Comparison of ENCODE assay signal across 8 mouse cellular contexts in genomic region chr3:142560296-142560948, GRCm38 (mm10). TPM values are rescaled to one million over a fixed set of nuclear protein-coding genes. Genes with fewer than 3 reads are reported as not detected.
DNase-seq lines count a peak whose midpoint lies in the region; ATAC-seq and TF ChIP-seq lines count a peak whose summit lies in the region.

No protein-coding gene starts in this region.

- peak overlapping the region; percentile 21; the same call in 1 of the 2 replicates for H3K4me2 ChIP-seq in forebrain, postnatal 0 days (ENCODE audit: low read depth)
- H3K4me2 ChIP-seq in lung, embryonic 14.5 days, result peak overlapping the region; percentile 61

- no peak overlapping the region for H3K9ac ChIP-seq in forebrain, postnatal 0 days
- H3K9ac ChIP-seq in lung, embryonic 14.5 days, result peak overlapping the region; percentile 4

- H3K9me3 ChIP-seq in forebrain, postnatal 0 days (ENCODE audit: low read length), result no peaks in the 10 kb centered on the region
- H3K9me3 ChIP-seq in lung, embryonic 14.5 days (ENCODE audit: low read depth, low read length), result no peaks in the 10 kb centered on the region

- peak; percentile 89 for DNase-seq in MEL-GATA-1-ER (ENCODE audit: extremely low read depth, low read depth)
- peak; percentile 75 for DNase-seq in cerebellum, adult 2 months
- peak; percentile 77 for DNase-seq in forebrain, postnatal 0 days
- peak; percentile 90 for DNase-seq in heart, postnatal 4 days
- DNase-seq in layer of hippocampus, adult 2 months (ENCODE audit: low spot score in 2 of 2), result peak; percentile 58 to 72
- peak; percentile 93 for DNase-seq in lung, embryonic 14.5 days
- DNase-seq in thymus, adult 18-20 months, result peak; percentile 77 to 86

- H3K27me3 ChIP-seq in cerebellum, adult 2 months (ENCODE audit: control insufficient read depth, insufficient read depth, low read length), result no peaks in the 10 kb centered on the region; the same call in 1 of the 2 replicates
- H3K27me3 ChIP-seq in forebrain, postnatal 0 days (ENCODE audit: insufficient read depth, low read length), result no peaks in the 10 kb centered on the region
- no peaks in the 10 kb centered on the region for H3K27me3 ChIP-seq in lung, embryonic 14.5 days (ENCODE audit: insufficient read depth, low read length)

- WGBS in cerebellum, adult 2 months, result 8% methylated on average over 12 of the region's 12 CpGs
- 13% methylated on average over 12 of the region's 12 CpGs for WGBS in forebrain, postnatal 0 days
- WGBS in lung, embryonic 14.5 days, result 12% methylated on average over 12 of the region's 12 CpGs

- H3K4me3 ChIP-seq in cerebellum, adult 2 months (replicated peaks; ENCODE audit: insufficient read depth, low read depth, low read length), result no peak overlapping the region
- no peak overlapping the region for H3K4me3 ChIP-seq in forebrain, postnatal 0 days (ENCODE audit: low read depth, low read length)
- peak overlapping the region; percentile 58 for H3K4me3 ChIP-seq in layer of hippocampus, adult 2 months
- H3K4me3 ChIP-seq in lung, embryonic 14.5 days (ENCODE audit: low read depth, low read length), result peak overlapping the region; percentile 38

- no peak overlapping the region for H3K27ac ChIP-seq in cerebellum, adult 2 months (ENCODE audit: insufficient read depth, low read length)
- H3K27ac ChIP-seq in forebrain, postnatal 0 days (ENCODE audit: low read depth, low read length), result no peak overlapping the region; the same call in 1 of the 2 replicates
- H3K27ac ChIP-seq in layer of hippocampus, adult 2 months, result peak overlapping the region; percentile 81
- peak overlapping the region; percentile 38; the same call in 1 of the 2 replicates for H3K27ac ChIP-seq in lung, embryonic 14.5 days (ENCODE audit: low read depth)

- H3K36me3 ChIP-seq in forebrain, postnatal 0 days (ENCODE audit: insufficient read depth), result no peaks in the 10 kb centered on the region
- no peaks in the 10 kb centered on the region for H3K36me3 ChIP-seq in lung, embryonic 14.5 days (ENCODE audit: insufficient read depth)

- TF ChIP-seq POLR2A in cerebellum, adult 2 months (IDR thresholded peaks at IDR 0.05; ENCODE audit: borderline replicate concordance, insufficient read depth, low read length), result no peak

- ATAC-seq in forebrain, postnatal 0 days, result peak; percentile 85
- ATAC-seq in lung, embryonic 14.5 days (ENCODE audit: insufficient read depth), result peak; percentile 93
- ATAC-seq in neutrophil, adult 5-6 weeks (ENCODE audit: extremely low read depth, insufficient number of reproducible peaks, low FRiP score, poor library complexity, severe bottlenecking), result peak; percentile 95

- TF ChIP-seq CTCF in cerebellum, adult 2 months (IDR thresholded peaks at IDR 0.05; ENCODE audit: borderline replicate concordance, insufficient read depth, low read depth, low read length), result peak; percentile 90
- peak; percentile 87 for TF ChIP-seq CTCF in forebrain, postnatal 0 days (IDR thresholded peaks at IDR 0.05; ENCODE audit: low read depth)
- peak; percentile 98 for TF ChIP-seq CTCF in layer of hippocampus, adult 2 months (conservative IDR thresholded peaks at IDR 0.05)
- TF ChIP-seq CTCF in lung, embryonic 14.5 days (IDR thresholded peaks at IDR 0.05; ENCODE audit: low read depth), result peak; percentile 99

- no peaks in the 10 kb centered on the region for H3K4me1 ChIP-seq in cerebellum, adult 2 months (ENCODE audit: control insufficient read depth, insufficient read depth, low read length)
- H3K4me1 ChIP-seq in forebrain, postnatal 0 days (ENCODE audit: insufficient read depth), result no peaks in the 10 kb centered on the region
- H3K4me1 ChIP-seq in lung, embryonic 14.5 days (ENCODE audit: insufficient read depth), result no peaks in the 10 kb centered on the region

RNA-seq across cellular contexts. Expression of gene Gbp3, which starts 0.6 kb away (rescaled TPM):
- 5.4 and 8.5 TPM in 2 replicates for polyA plus RNA-seq in cerebellum, adult 2 months (2012; rRNA removed)
- 2.6 and 5.0 TPM in 2 replicates for total RNA-seq in forebrain, postnatal 0 days (2014; rRNA removed)
- 2.7 and 3.1 TPM in 2 replicates for polyA plus RNA-seq in forebrain, postnatal 0 days (2015; fragmentation: Nextera tagmentation; extraction: Ambion mirVana)
- total RNA-seq in heart, postnatal 4 days (2021), result 1 to 10 TPM; 5.8 to 9.1 TPM
- 1 to 10 TPM; 3.3 to 4.8 TPM for total RNA-seq in layer of hippocampus, adult 2 months (2021)
- polyA plus RNA-seq in lung, embryonic 14.5 days (2014; fragmentation: Nextera tagmentation; extraction: Ambion mirVana), result 1.3 and 1.6 TPM in 2 replicates
- total RNA-seq in neutrophil, adult 5-6 weeks (2017), result 39.9 and 50.7 TPM in 2 replicates

RNA-seq across cellular contexts. Expression of gene Gbp7, which starts 30.3 kb away (rescaled TPM):
- polyA plus RNA-seq in cerebellum, adult 2 months (2012; rRNA removed), result 1.5 and 1.7 TPM in 2 replicates
- 1.9 and 3.0 TPM in 2 replicates for total RNA-seq in forebrain, postnatal 0 days (2014; rRNA removed)
- polyA plus RNA-seq in forebrain, postnatal 0 days (2015; fragmentation: Nextera tagmentation; extraction: Ambion mirVana), result 1.4 and 2.5 TPM in 2 replicates
- total RNA-seq in heart, postnatal 4 days (2021), result 1 to 10 TPM; 5.3 to 5.6 TPM
- 1 to 10 TPM; 2.6 to 3.3 TPM for total RNA-seq in layer of hippocampus, adult 2 months (2021)
- 3.2 and 3.6 TPM in 2 replicates for polyA plus RNA-seq in lung, embryonic 14.5 days (2014; fragmentation: Nextera tagmentation; extraction: Ambion mirVana)
- 33.4 and 36.9 TPM in 2 replicates for total RNA-seq in neutrophil, adult 5-6 weeks (2017)

RNA-seq across cellular contexts. Expression of gene Gbp2b, which starts 34.2 kb away (rescaled TPM):
- not detected in 2 replicates for polyA plus RNA-seq in cerebellum, adult 2 months (2012; rRNA removed)
- total RNA-seq in forebrain, postnatal 0 days (2014; rRNA removed), result not detected in 2 replicates
- polyA plus RNA-seq in forebrain, postnatal 0 days (2015; fragmentation: Nextera tagmentation; extraction: Ambion mirVana), result not detected in 2 replicates
- under 1 TPM in 1 of 2 experiments, not detected in 1; 0.09 TPM for total RNA-seq in heart, postnatal 4 days (2021)
- total RNA-seq in layer of hippocampus, adult 2 months (2021), result not detected
- polyA plus RNA-seq in lung, embryonic 14.5 days (2014; fragmentation: Nextera tagmentation; extraction: Ambion mirVana), result not detected in 2 replicates
- not detected in 2 replicates for total RNA-seq in neutrophil, adult 5-6 weeks (2017)

RNA-seq across cellular contexts. Expression of gene Gbp2, which starts 60.0 kb away (rescaled TPM):
- 2.5 and 3.3 TPM in 2 replicates for polyA plus RNA-seq in cerebellum, adult 2 months (2012; rRNA removed)
- 1.5 and 2.1 TPM in 2 replicates for total RNA-seq in forebrain, postnatal 0 days (2014; rRNA removed)
- polyA plus RNA-seq in forebrain, postnatal 0 days (2015; fragmentation: Nextera tagmentation; extraction: Ambion mirVana), result 1.1 and 1.5 TPM in 2 replicates
- total RNA-seq in heart, postnatal 4 days (2021), result 1 to 10 TPM; 4.5 to 5.5 TPM
- 1 to 10 TPM; 1.8 to 2.3 TPM for total RNA-seq in layer of hippocampus, adult 2 months (2021)
- polyA plus RNA-seq in lung, embryonic 14.5 days (2014; fragmentation: Nextera tagmentation; extraction: Ambion mirVana), result 1.8 and 2.8 TPM in 2 replicates
- total RNA-seq in neutrophil, adult 5-6 weeks (2017), result 79.4 and 83.7 TPM in 2 replicates

Comparison
In these comparisons a context has a peak if more than half of its experiments do, and no peak if none do; other contexts are left out.
1. H3K27ac ChIP-seq: peak in layer of hippocampus, adult 2 months (single experiment) and lung, embryonic 14.5 days (single experiment); none in cerebellum, adult 2 months (single experiment) and forebrain, postnatal 0 days (single experiment).
2. H3K4me3 ChIP-seq: peak in layer of hippocampus, adult 2 months (single experiment) and lung, embryonic 14.5 days (single experiment); none in cerebellum, adult 2 months (single experiment) and forebrain, postnatal 0 days (single experiment).
3. Peak in every context shown above with its lines, with median percentiles within 50 percentile points of each other: DNase-seq, CTCF ChIP-seq and ATAC-seq.